Mouse (Mus musculus) myocyte (in vitro differentiated cells): ENCODE results near the gene Kcnn4. TPM values are rescaled to one million over a fixed set of nuclear protein-coding genes. Genes with fewer than 3 reads are reported as not detected.

ENCODE experiments used
- H3K27me3 ChIP-seq: one replicate; pipeline ENCODE4 v1.6.1; 2011; ENCODE audit not compliant: control insufficient read depth, insufficient read depth, insufficient read length
- H3K36me3 ChIP-seq: one replicate; pipeline ENCODE4 v1.6.1; 2011; ENCODE audit not compliant: control insufficient read depth, insufficient read depth
- H3K4me2 ChIP-seq: one replicate; pipeline ENCODE4 v1.6.1; 2011; ENCODE audit warnings: low read depth, control low read depth
- H3K4me3 ChIP-seq: one replicate; pipeline ENCODE4 v1.5.1; 2011; ENCODE audit warnings: mild to moderate bottlenecking, control low read depth, moderate library complexity
- H3K79me2 ChIP-seq: one replicate; pipeline ENCODE4 v1.6.1; 2011; ENCODE audit not compliant: control insufficient read depth, insufficient read depth
- H3ac ChIP-seq: one replicate; pipeline ENCODE4 v1.6.1; 2011; ENCODE audit not compliant: control insufficient read depth, insufficient read length
- CEBPB ChIP-seq: IDR thresholded peaks from 2 replicates; pipeline ENCODE4 v1.6.1; 2011; ENCODE audit warnings: mild to moderate bottlenecking, moderate library complexity; ENCODE audit not compliant: poor library complexity, insufficient read depth, severe bottlenecking
- E2F4 ChIP-seq: IDR thresholded peaks from one replicate; pipeline ENCODE4 v1.6.1; 2011; ENCODE audit warnings: mild to moderate bottlenecking, control low read depth, moderate library complexity; ENCODE audit not compliant: insufficient read depth
- MAX ChIP-seq: IDR thresholded peaks from one replicate; pipeline ENCODE4 v1.6.1; 2011; ENCODE audit warnings: low read depth, mild to moderate bottlenecking, control low read depth
- MYOD1 ChIP-seq, 3 experiments: IDR thresholded peaks; one replicate each; pipeline ENCODE4 v1.6.1; 2011; ENCODE audit warnings: control low read depth in 2 of 3, low read depth in 2 of 3, mild to moderate bottlenecking in 2 of 3, moderate library complexity in 1 of 3; ENCODE audit not compliant: insufficient read length in 2 of 3, control insufficient read depth in 1 of 3
- MYOG ChIP-seq, 3 experiments: IDR thresholded peaks; one replicate each; pipeline ENCODE4 v1.6.1; 2011; ENCODE audit warnings: control low read depth in 2 of 3, low read depth in 2 of 3, mild to moderate bottlenecking in 2 of 3; ENCODE audit not compliant: insufficient read length in 2 of 3, control insufficient read depth in 1 of 3, insufficient read depth in 1 of 3
- POLR2A ChIP-seq: IDR thresholded peaks from one replicate; pipeline ENCODE4 v1.6.1; 2011; ENCODE audit warnings: low read depth, mild to moderate bottlenecking, control low read depth, moderate library complexity; ENCODE audit not compliant: insufficient read length
- POLR2AphosphoS2 ChIP-seq: IDR thresholded peaks from one replicate; pipeline ENCODE4 v1.6.1; 2011; ENCODE audit warnings: low read depth, control low read depth; ENCODE audit not compliant: insufficient read length
- REST ChIP-seq: IDR thresholded peaks from one replicate; pipeline ENCODE4 v1.6.1; 2011; ENCODE audit warnings: mild to moderate bottlenecking, control low read depth, moderate library complexity; ENCODE audit not compliant: insufficient read depth, insufficient read length
- SRF ChIP-seq: IDR thresholded peaks from one replicate; pipeline ENCODE4 v1.6.1; 2011; ENCODE audit warnings: low read depth; ENCODE audit not compliant: control insufficient read depth, insufficient read length
- TCF12 ChIP-seq: IDR thresholded peaks from one replicate; pipeline ENCODE4 v1.6.1; 2011; ENCODE audit warnings: mild to moderate bottlenecking, control low read depth; ENCODE audit not compliant: poor library complexity, insufficient read depth, severe bottlenecking
- TCF3 ChIP-seq: IDR thresholded peaks from one replicate; pipeline ENCODE4 v1.6.1; 2011; ENCODE audit warnings: low read depth, control low read depth; ENCODE audit not compliant: insufficient read length
- USF1 ChIP-seq: IDR thresholded peaks from one replicate; pipeline ENCODE4 v1.6.1; 2011; ENCODE audit warnings: low read depth, mild to moderate bottlenecking, control low read depth, moderate library complexity
- polyA plus RNA-seq: library from polyadenylated mRNA; unstranded; fragments of >200 nt; fragmentation: generic; extraction: Trizol; gene quantifications from one replicate; pipeline ENCODE4 v1.2.1, GENCODE M21; 2012; ENCODE audit warnings: missing spikeins

The Kcnn4 gene
- 37.4 TPM for polyA plus RNA-seq

DNA sequence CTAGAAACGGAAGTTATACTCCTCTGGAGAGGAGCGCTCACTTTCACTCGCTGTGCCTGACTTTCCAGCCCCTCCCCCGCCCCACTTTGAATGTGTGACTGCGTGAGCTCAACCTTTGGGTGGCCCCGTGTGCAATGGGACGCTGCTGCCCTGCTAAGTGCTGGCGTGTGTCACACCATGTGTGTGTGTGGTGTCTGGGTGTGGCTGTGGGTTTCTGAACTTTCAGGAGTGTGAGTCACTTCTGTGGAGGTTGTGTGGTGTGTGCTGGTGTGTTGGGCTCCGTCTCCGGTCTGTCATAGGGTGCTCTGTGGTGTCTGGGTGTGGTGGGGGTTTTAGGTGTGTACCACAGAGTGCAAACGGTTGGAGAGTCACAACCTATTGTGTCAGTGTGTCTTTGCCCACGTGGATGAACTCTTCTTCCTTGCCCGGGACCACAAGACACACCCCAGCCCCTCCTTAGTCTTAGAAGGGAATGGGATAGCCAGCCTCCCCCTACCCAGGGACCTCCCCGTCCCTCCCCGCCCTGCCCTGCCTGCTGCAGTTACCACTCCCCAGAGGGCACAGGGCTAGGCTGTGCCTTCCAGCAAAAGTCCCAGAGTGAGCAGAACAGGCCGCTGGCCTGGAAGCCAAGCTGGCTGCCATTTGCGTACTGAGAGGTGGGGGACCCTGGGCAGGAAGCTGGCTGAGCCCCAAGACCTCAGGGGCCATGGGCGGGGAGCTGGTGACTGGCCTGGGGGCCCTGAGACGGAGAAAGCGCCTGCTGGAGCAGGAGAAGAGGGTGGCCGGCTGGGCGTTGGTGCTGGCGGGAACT lies at the start of gene Kcnn4:
Gene Kcnn4, plus strand, starts transcription at position 533 of the 811 bp plus-strand sequence.
- peaks cover 33% of the 10 kb centered on the region for H3K79me2 ChIP-seq
- H3ac ChIP-seq, result peak within 1 kb of the TSS; percentile 59
- no peaks in the 10 kb centered on the region for H3K27me3 ChIP-seq
- H3K36me3 ChIP-seq, result no peaks in the 10 kb centered on the region
- TF ChIP-seq E2F4, result no peak
- peak; percentile 69 for TF ChIP-seq POLR2AphosphoS2
- no peak for TF ChIP-seq MAX
- no peak for TF ChIP-seq USF1
- TF ChIP-seq CEBPB, result no peak
- peak in 2 of 3 experiments; percentile 52 to 75 for TF ChIP-seq MYOG (IDR thresholded peaks at IDR 0.05; ENCODE audit: control insufficient read depth in 1 of 3, insufficient read depth in 1 of 3, insufficient read length in 2 of 3, low read depth in 2 of 3)
- TF ChIP-seq POLR2A, result peak; percentile 67
- peak in 1 of 3 experiments; percentile 56 for TF ChIP-seq MYOD1 (IDR thresholded peaks at IDR 0.05; ENCODE audit: control insufficient read depth in 1 of 3, insufficient read length in 2 of 3, low read depth in 2 of 3)
- TF ChIP-seq TCF12, result no peak
- no peak for TF ChIP-seq TCF3
- TF ChIP-seq SRF, result no peak
- TF ChIP-seq REST, result no peak
- peak within 1 kb of the TSS; percentile 86 for H3K4me2 ChIP-seq
- peak within 1 kb of the TSS; percentile 56 for H3K4me3 ChIP-seq

DNA sequence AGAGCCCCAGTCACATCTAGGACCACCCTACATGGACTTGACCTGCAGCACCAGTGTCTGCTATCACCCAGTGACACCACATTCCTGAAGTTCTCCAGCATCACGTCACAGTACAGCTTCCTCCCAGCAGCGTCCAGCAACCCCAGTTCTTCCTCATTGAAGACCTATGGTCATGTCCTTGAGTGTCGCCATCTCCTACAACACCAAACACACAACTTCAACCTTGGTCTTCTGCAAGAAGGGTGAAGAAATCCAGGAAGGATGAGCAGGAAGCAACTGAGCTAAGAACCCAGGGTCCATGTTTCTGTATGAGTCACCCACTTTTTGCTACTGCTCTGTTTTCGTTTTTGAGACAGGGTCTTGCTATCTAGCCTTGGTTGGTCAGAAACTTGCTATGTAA lies 47.5 kb upstream of the Kcnn4 start:
- Histone ChIP-seq H3K4me2 (no peak overlapping the region), H3K36me3 (no peaks in the 10 kb centered on the region), H3K27me3 (no peaks in the 10 kb centered on the region), H3ac (no peak overlapping the region), H3K4me3 (no peak overlapping the region), H3K79me2 (no peaks in the 10 kb centered on the region)
- TF ChIP-seq POLR2AphosphoS2, result no peak
- TF ChIP-seq E2F4, result no peak
- no peak for TF ChIP-seq MYOD1 (IDR thresholded peaks at IDR 0.05; ENCODE audit: control insufficient read depth in 1 of 3, insufficient read length in 2 of 3, low read depth in 2 of 3)
- TF ChIP-seq TCF3, result no peak
- TF ChIP-seq REST, result no peak
- TF ChIP-seq TCF12, result no peak
- no peak for TF ChIP-seq POLR2A
- no peak for TF ChIP-seq MYOG (IDR thresholded peaks at IDR 0.05; ENCODE audit: control insufficient read depth in 1 of 3, insufficient read depth in 1 of 3, insufficient read length in 2 of 3, low read depth in 2 of 3)
- TF ChIP-seq MAX, result no peak
- TF ChIP-seq USF1, result no peak
- no peak for TF ChIP-seq CEBPB
- no peak for TF ChIP-seq SRF

GRCm38 (mm10) chr7:24325197-24325596 lies 44.9 kb upstream of the Kcnn4 start:
- Histone ChIP-seq H3K27me3 (peaks cover 5% of the 10 kb centered on the region), H3K4me3 (no peak overlapping the region), H3K4me2 (no peak overlapping the region), H3ac (no peak overlapping the region), H3K36me3 (no peaks in the 10 kb centered on the region), H3K79me2 (no peaks in the 10 kb centered on the region)
- TF ChIP-seq TCF12 (no peak), MYOD1 (IDR thresholded peaks at IDR 0.05; ENCODE audit: control insufficient read depth in 1 of 3, insufficient read length in 2 of 3, low read depth in 2 of 3) (no peak), REST (no peak), SRF (no peak), MYOG (IDR thresholded peaks at IDR 0.05; ENCODE audit: control insufficient read depth in 1 of 3, insufficient read depth in 1 of 3, insufficient read length in 2 of 3, low read depth in 2 of 3) (no peak), POLR2A (no peak), USF1 (no peak), POLR2AphosphoS2 (no peak), MAX (no peak), CEBPB (no peak), E2F4 (no peak), TCF3 (no peak)

GRCm38 (mm10) chr7:24325675-24326128 lies 44.4 kb upstream of the Kcnn4 start:
- Histone ChIP-seq H3K27me3 (peaks cover 5% of the 10 kb centered on the region), H3ac (no peak overlapping the region), H3K4me3 (no peak overlapping the region), H3K79me2 (no peaks in the 10 kb centered on the region), H3K36me3 (no peaks in the 10 kb centered on the region), H3K4me2 (no peak overlapping the region)
- TF ChIP-seq MYOD1 (IDR thresholded peaks at IDR 0.05; ENCODE audit: control insufficient read depth in 1 of 3, insufficient read length in 2 of 3, low read depth in 2 of 3) (no peak), CEBPB (no peak), POLR2A (no peak), REST (no peak)
